Mouse (Mus musculus) brain, embryonic 14.5 days (tissue): ENCODE measurements around the gene Gm17581.

ENCODE experiments used
- CTCF ChIP-seq: fragments of 200-500 bp; IDR thresholded peaks from 2 replicates; pipeline ENCODE4 v1.5.1; 2012; ENCODE audit warnings: inconsistent platforms, mild to moderate bottlenecking, moderate library complexity, borderline replicate concordance; ENCODE audit not compliant: insufficient read depth, insufficient read length; ENCODE audit errors: extremely low read depth
- POLR2A ChIP-seq: fragments of 200-500 bp; IDR thresholded peaks from 2 replicates; pipeline ENCODE4 v1.6.1; 2012; ENCODE audit warnings: mild to moderate bottlenecking, inconsistent platforms, borderline replicate concordance; ENCODE audit not compliant: poor library complexity, insufficient read depth, insufficient read length, severe bottlenecking; ENCODE audit errors: extremely low read depth

DNA sequence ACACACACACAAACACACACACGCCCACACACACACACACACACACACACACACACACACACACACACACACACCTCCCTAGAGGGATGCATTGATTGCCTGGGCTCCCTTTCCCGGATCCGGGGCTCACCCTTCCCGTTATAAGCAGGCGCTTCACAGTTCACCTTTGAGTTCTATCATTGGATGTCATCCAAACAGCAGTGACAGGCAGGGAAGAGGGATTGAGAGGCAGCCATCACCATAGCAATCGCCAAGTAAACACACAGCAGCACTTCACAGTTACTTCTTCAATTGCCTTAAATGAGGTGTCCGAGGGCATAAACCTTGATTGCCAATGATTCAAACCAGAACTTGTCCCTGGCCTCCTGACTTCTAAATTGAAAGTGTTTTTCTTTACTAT, 43.4 kb upstream of the Gm17581 start:
- TF ChIP-seq CTCF, result no peak
- no peak for TF ChIP-seq POLR2A
